7 mouse cellular contexts compared by ENCODE assay signal in genomic region chr6:121329848-121330508, GRCm38 (mm10). TPM values are rescaled to one million over a fixed set of nuclear protein-coding genes. Genes with fewer than 3 reads are reported as not detected.
DNase-seq lines count a peak whose midpoint lies in the region; ATAC-seq and TF ChIP-seq lines count a peak whose summit lies in the region.

No protein-coding gene starts in this region.

- H3K4me2 ChIP-seq in limb, embryonic 12.5 days: no peak overlapping the region
- no peak overlapping the region for H3K4me2 ChIP-seq in midbrain, postnatal 0 days (ENCODE audit: low read depth, low read length, poor library complexity, severe bottlenecking)

- no peak overlapping the region; the same call in 1 of the 2 replicates for H3K9ac ChIP-seq in limb, embryonic 12.5 days (replicated peaks)
- H3K9ac ChIP-seq in midbrain, postnatal 0 days (replicated peaks; ENCODE audit: low read length, poor library complexity, severe bottlenecking): no peak overlapping the region

- H3K27ac ChIP-seq in limb, embryonic 12.5 days: 0 out of 2 replicates have a peak overlapping the region, but pooled peaks have one; percentile 29
- H3K27ac ChIP-seq in midbrain, postnatal 0 days (ENCODE audit: low read depth, low read length): no peak overlapping the region

- H3K9me3 ChIP-seq in limb, embryonic 12.5 days: no peaks in the 10 kb centered on the region
- no peaks in the 10 kb centered on the region for H3K9me3 ChIP-seq in midbrain, postnatal 0 days (ENCODE audit: low read length)

- H3K4me3 ChIP-seq in limb, embryonic 12.5 days (replicated peaks): no peak overlapping the region
- no peak overlapping the region for H3K4me3 ChIP-seq in midbrain, postnatal 0 days (ENCODE audit: low read depth, low read length)

- no peak; the same call in 1 of the 2 replicates for TF ChIP-seq CTCF in midbrain, postnatal 0 days (IDR thresholded peaks at IDR 0.05)

- H3K4me1 ChIP-seq in limb, embryonic 12.5 days (replicated peaks): peaks cover 11% of the 10 kb centered on the region
- H3K4me1 ChIP-seq in midbrain, postnatal 0 days (ENCODE audit: insufficient read depth, low read length): peaks cover 4% of the 10 kb centered on the region

- 11% methylated on average over 10 of the region's 10 CpGs for WGBS in limb, embryonic 12.5 days
- WGBS in midbrain, postnatal 0 days: 20% methylated on average over 10 of the region's 10 CpGs

- H3K36me3 ChIP-seq in limb, embryonic 12.5 days: no peaks in the 10 kb centered on the region
- no peaks in the 10 kb centered on the region for H3K36me3 ChIP-seq in midbrain, postnatal 0 days (ENCODE audit: insufficient read depth, low read length)

- ATAC-seq in limb, embryonic 12.5 days (ENCODE audit: insufficient number of reproducible peaks, insufficient read depth, low FRiP score, low TSS enrichment, low read depth): peak; percentile 40; the same call in 1 of the 2 replicates
- ATAC-seq in midbrain, postnatal 0 days (ENCODE audit: low FRiP score): no peak
- ATAC-seq in cerebellum, adult (ENCODE audit: insufficient number of reproducible peaks, low FRiP score, low TSS enrichment): no peak

- no peaks in the 10 kb centered on the region for H3K27me3 ChIP-seq in limb, embryonic 12.5 days
- no peaks in the 10 kb centered on the region for H3K27me3 ChIP-seq in midbrain, postnatal 0 days (ENCODE audit: insufficient read depth, low read length)

- DNase-seq in right cerebral cortex, adult 18-20 months: peak; percentile 18
- no peak for DNase-seq in right cerebral cortex, postnatal 14 days
- DNase-seq in forelimb bud, embryonic 11.5 days (ENCODE audit: low read depth, low spot score): peak; percentile 57
- peak; percentile 55 for DNase-seq in midbrain, postnatal 0 days (ENCODE audit: low spot score)
- DNase-seq in T-cell, adult 2 months (ENCODE audit: low spot score): no peak

RNA-seq across cellular contexts. Expression of gene Slc6a12, which starts 12.9 kb away (rescaled TPM):
- polyA plus RNA-seq in limb, embryonic 12.5 days (2016; fragmentation: Nextera tagmentation; extraction: Ambion mirVana): not detected in 2 replicates
- 12.4 and 13.0 TPM in 2 replicates for total RNA-seq in midbrain, postnatal 0 days (2014; rRNA removed)
- polyA plus RNA-seq in midbrain, postnatal 0 days (2015; fragmentation: Nextera tagmentation; extraction: Ambion mirVana): 8.1 and 8.2 TPM in 2 replicates

RNA-seq across cellular contexts. Expression of gene Slc6a13, which starts 30.0 kb away (rescaled TPM):
- polyA plus RNA-seq in limb, embryonic 12.5 days (2016; fragmentation: Nextera tagmentation; extraction: Ambion mirVana): 1.0 and 1.3 TPM in 2 replicates
- 53.1 and 59.4 TPM in 2 replicates for total RNA-seq in midbrain, postnatal 0 days (2014; rRNA removed)
- polyA plus RNA-seq in midbrain, postnatal 0 days (2015; fragmentation: Nextera tagmentation; extraction: Ambion mirVana): 61.7 and 65.3 TPM in 2 replicates

Comparison
In these comparisons a context has a peak if more than half of its experiments do, and no peak if none do; other contexts are left out.
1. DNase-seq: peak in right cerebral cortex, adult 18-20 months (single experiment), forelimb bud, embryonic 11.5 days (single experiment) and midbrain, postnatal 0 days (single experiment); none in right cerebral cortex, postnatal 14 days (single experiment) and T-cell, adult 2 months (single experiment).
2. RNA of gene Slc6a13, which starts 30.0 kb away (polyA plus RNA-seq): 61.7 to 65.3 TPM in midbrain, postnatal 0 days; 1.0 to 1.3 TPM in limb, embryonic 12.5 days; every median in the first group is over 10 times any median in the second.